Mouse (Mus musculus): ENCODE results near the gene Dpy19l3. TPM values are rescaled to one million over a fixed set of nuclear protein-coding genes. Genes with fewer than 3 reads are reported as not detected.

The Dpy19l3 gene
- 10 to 100 TPM; 50.6 to 56.5 TPM for total RNA-seq (2023)

GRCm38 (mm10) chr7:35754033-35754885, at the start of gene Dpy19l3:
TSS of gene Dpy19l3 (minus strand) at chr7:35754454.

GRCm38 (mm10) chr7:35802906-35803595, 48.8 kb upstream of the Dpy19l3 start, which contains the start of gene Zfp507:
TSS of gene Zfp507 (minus strand) at chr7:35803003.

DNA sequence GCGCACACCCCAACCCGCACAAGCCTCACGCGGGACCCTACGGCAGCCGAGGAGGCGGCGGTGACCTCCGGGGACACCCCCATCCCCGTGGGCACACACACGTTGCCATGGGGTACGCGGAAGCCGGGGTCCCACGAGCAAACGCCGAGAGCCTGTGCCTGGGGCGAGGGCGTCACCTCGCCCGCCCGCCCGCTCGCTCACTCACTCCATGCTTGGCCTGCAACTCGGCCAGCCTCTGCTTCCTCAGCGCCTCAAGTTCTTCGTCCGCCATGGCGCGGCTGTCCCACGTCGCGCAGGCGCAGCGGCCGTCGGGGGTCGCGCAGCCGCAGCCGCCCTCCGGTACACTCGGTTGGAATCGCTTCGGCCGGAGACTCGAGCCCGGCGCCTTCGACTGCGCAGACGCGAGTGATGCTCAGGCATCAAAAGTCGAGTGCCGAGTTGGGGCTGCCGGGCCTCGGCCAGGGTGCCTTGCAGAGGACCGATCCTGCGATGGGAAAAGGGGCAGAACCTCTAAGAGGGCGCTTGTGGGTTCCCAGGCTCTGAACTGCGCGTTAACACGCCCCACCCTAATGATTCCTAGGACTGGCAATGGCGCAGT, 107.1 kb downstream of the Dpy19l3 start, which contains the start of gene Pdcd5:
Gene Pdcd5 (minus strand): TSS at position 421 of the 598 bp plus-strand sequence.

Other genes with a start within 250 kb of the Dpy19l3 start
- not detected for gene Tdrd12, start 216.7 kb downstream of the Dpy19l3 start, total RNA-seq (2023)
- gene Nudt19, start 198.2 kb downstream of the Dpy19l3 start, total RNA-seq (2023): 10 to 100 TPM; 26.4 to 32.5 TPM
- gene Rgs9bp, start 168.9 kb downstream of the Dpy19l3 start, total RNA-seq (2023): under 1 TPM in 1 of 2 experiments, not detected in 1; 0.09 TPM
- 10 to 100 TPM; 43.7 to 51.3 TPM for gene Ankrd27, start 168.2 kb downstream of the Dpy19l3 start, total RNA-seq (2023)
- 10 to 100 TPM; 49.4 to 53.5 TPM for gene Pdcd5, start 106.9 kb downstream of the Dpy19l3 start, total RNA-seq (2023)
- 10 to 100 TPM; 72.7 to 72.8 TPM for gene Zfp507, start 48.5 kb upstream of the Dpy19l3 start, total RNA-seq (2023)